Mouse (Mus musculus) E14TG2a.4 (cell line): Measurements from ENCODE around the gene Serpine1.
A peak's percentile ranks its signal among the peaks of the same experiment; 100 is the strongest.

ENCODE experiments used
- H3K27me3 ChIP-seq: 2 replicates; pipeline ENCODE4 v1.6.1; 2014; ENCODE audit warnings: low read length, control low read depth; ENCODE audit not compliant: insufficient read depth
- H3K36me3 ChIP-seq: 2 replicates; pipeline ENCODE4 v1.6.1; 2014; ENCODE audit warnings: low read length, control low read depth; ENCODE audit not compliant: insufficient read depth
- H3K4me1 ChIP-seq: replicated peaks from 2 replicates; pipeline ENCODE4 v1.6.1; 2014; ENCODE audit warnings: low read depth, low read length, control low read depth
- H3K4me3 ChIP-seq: replicated peaks from 2 replicates; pipeline ENCODE4 v1.5.1; 2014; ENCODE audit warnings: mild to moderate bottlenecking, low read length
- H3K9me3 ChIP-seq: 2 replicates; pipeline ENCODE4 v1.6.1; 2014; ENCODE audit warnings: low read length, control low read depth
- CTCF ChIP-seq: conservative IDR thresholded peaks from 2 replicates; pipeline ENCODE4 v1.5.1; 2014; ENCODE audit warnings: low read length
- NANOG ChIP-seq: IDR thresholded peaks from 2 replicates; pipeline ENCODE4 v1.6.1; 2014; ENCODE audit warnings: borderline replicate concordance, low read length, mixed read lengths
- POU5F1 ChIP-seq: IDR thresholded peaks from 2 replicates; pipeline ENCODE4 v1.6.1; 2014; ENCODE audit warnings: low read length, borderline replicate concordance

Serpine1 gene

GRCm38 (mm10) chr5:137029643-137030415 is 42.2 kb downstream of the Serpine1 start:
- TF ChIP-seq CTCF (no peak), NANOG (no peak), POU5F1 (no peak)
- H3K4me1 ChIP-seq = peaks cover 83% of the 10 kb centered on the region
- peaks cover 83% of the 10 kb centered on the region for H3K27me3 ChIP-seq
- peak overlapping the region; percentile 84 for H3K4me3 ChIP-seq
- H3K9me3 ChIP-seq = no peaks in the 10 kb centered on the region
- no peaks in the 10 kb centered on the region for H3K36me3 ChIP-seq

GRCm38 (mm10) chr5:137029273-137029585 is 42.8 kb downstream of the Serpine1 start:
- peak overlapping the region; percentile 82 for H3K4me3 ChIP-seq
- H3K4me1 ChIP-seq = peaks cover 85% of the 10 kb centered on the region
- TF ChIP-seq POU5F1 (no peak), CTCF (no peak), NANOG (no peak)
- H3K9me3 ChIP-seq = no peaks in the 10 kb centered on the region
- H3K27me3 ChIP-seq = peaks cover 80% of the 10 kb centered on the region
- no peaks in the 10 kb centered on the region for H3K36me3 ChIP-seq

GRCm38 (mm10) chr5:137028561-137029272 is 43.4 kb downstream of the Serpine1 start:
- Histone ChIP-seq H3K4me1 (peaks cover 84% of the 10 kb centered on the region), H3K4me3 (peak overlapping the region; percentile 82), H3K9me3 (no peaks in the 10 kb centered on the region), H3K27me3 (peaks cover 75% of the 10 kb centered on the region), H3K36me3 (no peaks in the 10 kb centered on the region)
- TF ChIP-seq NANOG = no peak
- TF ChIP-seq CTCF = no peak
- TF ChIP-seq POU5F1 = no peak

DNA sequence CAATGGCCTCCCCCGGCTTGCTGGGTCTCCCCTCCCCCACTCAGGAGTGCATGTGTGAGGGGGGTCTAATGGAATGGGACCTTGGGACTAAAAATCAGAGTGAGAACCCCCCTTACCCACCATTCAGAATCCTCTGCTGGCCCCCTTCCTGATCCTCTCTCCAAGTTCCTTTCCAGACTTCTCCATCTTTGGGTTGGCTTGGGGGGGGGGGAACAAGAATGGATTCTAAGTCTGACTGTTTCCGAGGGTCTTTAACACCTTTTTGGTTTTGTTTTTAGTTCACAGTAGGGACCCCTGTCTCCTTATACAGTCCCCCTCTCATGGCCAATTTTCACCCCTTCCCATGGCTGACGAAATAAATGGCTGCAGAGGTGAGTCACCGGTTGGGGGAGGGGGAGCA is 46.0 kb downstream of the Serpine1 start, which contains the start of gene Vgf:
Gene Vgf (plus strand): TSS at position 301 of the 400 bp plus-strand sequence.
- no peak for TF ChIP-seq NANOG
- TF ChIP-seq CTCF = no peak
- TF ChIP-seq POU5F1 = no peak
- no peaks in the 10 kb centered on the region for H3K36me3 ChIP-seq

DNA sequence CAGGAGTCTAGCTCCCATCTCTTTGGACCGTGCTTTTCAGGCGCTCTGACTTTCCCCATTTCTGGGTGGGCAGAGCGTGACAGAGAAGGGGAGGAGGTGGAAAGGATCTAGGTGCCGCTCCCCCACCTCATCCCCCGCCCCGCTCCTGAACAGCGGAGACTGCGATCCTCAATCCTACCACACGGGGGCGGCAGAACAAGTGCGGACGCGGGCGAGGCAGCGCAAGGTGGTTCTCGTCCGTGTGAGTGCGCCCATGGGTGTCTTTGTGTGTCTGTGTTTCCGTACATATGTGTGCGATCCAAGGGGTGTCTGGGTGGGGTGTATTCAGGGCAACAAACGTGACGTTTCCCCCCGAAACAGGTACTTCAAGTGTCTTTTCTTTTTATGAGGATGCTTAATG is 46.9 kb downstream of the Serpine1 start:
- Histone ChIP-seq H3K4me3 (peak overlapping the region; percentile 43), H3K9me3 (no peaks in the 10 kb centered on the region)
- TF ChIP-seq CTCF (peak; percentile 88), NANOG (no peak), POU5F1 (no peak)

More for the DNA sequence above, 46.0 kb downstream of the Serpine1 start, which contains the start of gene Vgf:
- Histone ChIP-seq H3K4me3 (peak within 1 kb of the TSS; percentile 43), H3K4me1 (peaks cover 64% of the 10 kb centered on the region), H3K9me3 (no peaks in the 10 kb centered on the region), H3K27me3 (peaks cover 53% of the 10 kb centered on the region)

DNA sequence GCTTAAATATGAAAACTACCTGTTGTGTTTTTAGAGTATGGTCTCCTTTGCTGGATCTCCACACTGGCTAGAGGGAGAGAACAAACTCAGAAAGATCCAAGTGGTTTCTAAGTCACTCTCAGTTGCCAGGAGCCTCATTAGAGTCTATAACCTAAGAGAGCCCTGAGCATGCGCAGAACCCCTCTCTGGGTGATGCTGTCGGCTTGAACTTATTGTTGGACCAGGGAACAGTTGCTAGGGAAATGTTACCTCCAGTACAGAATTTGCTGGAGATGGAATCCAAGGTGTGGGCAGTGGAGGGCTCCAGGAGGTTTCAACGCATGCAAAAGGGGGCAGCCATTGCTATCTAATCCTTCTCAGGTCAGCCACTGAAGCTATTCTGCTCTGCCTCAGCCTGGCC is 47.8 kb downstream of the Serpine1 start:
- Histone ChIP-seq H3K9me3 (no peaks in the 10 kb centered on the region), H3K36me3 (no peaks in the 10 kb centered on the region), H3K4me1 (peaks cover 50% of the 10 kb centered on the region), H3K4me3 (no peak overlapping the region), H3K27me3 (peaks cover 39% of the 10 kb centered on the region)
- no peak for TF ChIP-seq POU5F1
- no peak for TF ChIP-seq CTCF

More for the DNA sequence above, 46.9 kb downstream of the Serpine1 start:
- H3K4me1 ChIP-seq = peaks cover 54% of the 10 kb centered on the region
- H3K27me3 ChIP-seq = peaks cover 43% of the 10 kb centered on the region
- H3K36me3 ChIP-seq = no peaks in the 10 kb centered on the region

- Histone ChIP-seq H3K9me3 (peaks cover 7% of the 10 kb centered on the region; the same call in 1 of the 2 replicates), H3K4me3 (no peak overlapping the region), H3K27me3 (0 out of 2 replicates have a peak, but pooled peaks cover 4% of the 10 kb centered on the region), H3K4me1 (peaks cover 9% of the 10 kb centered on the region), H3K36me3 (no peaks in the 10 kb centered on the region)
- no peak for TF ChIP-seq POU5F1
- no peak for TF ChIP-seq CTCF
Observed at GRCm38 (mm10) chr5:137015913-137016312, 56.2 kb downstream of the Serpine1 start.

GRCm38 (mm10) chr5:137012401-137012950 is 59.6 kb downstream of the Serpine1 start:
- 0 out of 2 replicates have a peak, but pooled peaks cover 4% of the 10 kb centered on the region for H3K27me3 ChIP-seq
- H3K9me3 ChIP-seq = peaks cover 7% of the 10 kb centered on the region; the same call in 1 of the 2 replicates
- no peak for TF ChIP-seq NANOG
- TF ChIP-seq CTCF = no peak
- TF ChIP-seq POU5F1 = no peak
- H3K4me1 ChIP-seq = peaks cover 22% of the 10 kb centered on the region
- no peaks in the 10 kb centered on the region for H3K36me3 ChIP-seq
- H3K4me3 ChIP-seq = no peak overlapping the region
